Mouse (Mus musculus): Measurements from ENCODE around the gene Rcc1l.

Rcc1l gene

DNA sequence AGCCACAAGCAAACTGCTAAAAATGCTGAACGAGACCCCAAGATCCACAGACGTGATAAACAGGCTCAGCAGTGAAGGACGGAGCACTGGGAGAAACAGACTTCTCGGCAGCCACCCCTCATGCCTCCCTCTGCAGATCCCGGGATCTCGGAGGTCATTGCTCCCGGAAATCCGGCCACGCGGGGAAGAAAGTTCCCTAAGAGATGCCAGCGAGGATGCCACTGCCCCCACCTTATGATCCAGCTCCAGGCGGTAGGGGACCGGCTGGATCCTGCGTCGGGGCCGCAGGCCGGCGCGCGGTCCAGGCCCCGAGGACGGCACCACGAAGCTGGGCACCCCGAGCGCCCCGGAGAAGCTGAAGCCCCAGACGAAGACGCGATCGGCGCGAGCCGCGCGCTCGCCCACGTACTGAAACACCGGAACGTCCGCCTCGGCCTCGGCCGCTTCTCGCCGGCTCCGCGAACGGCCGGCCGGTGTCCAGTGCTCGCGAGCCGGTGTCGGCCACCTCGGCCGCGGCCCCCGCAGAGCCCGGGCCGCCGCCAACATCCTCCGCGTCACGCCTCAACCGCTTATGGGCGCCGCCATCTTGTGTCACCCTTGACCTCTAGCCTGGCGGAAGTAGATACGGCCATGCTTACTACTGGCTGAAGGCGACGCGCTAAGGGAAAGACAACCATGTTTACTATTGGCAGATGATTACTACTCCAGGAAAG lies at the start of gene Rcc1l:
Gene Rcc1l, minus strand, starts transcription at position 606 of the 713 bp plus-strand sequence.
- peak; percentile 92 for DNase-seq

GRCm38 (mm10) chr5:134225110-134225901 lies 48.7 kb upstream of the Rcc1l start:
- no peak for DNase-seq

GRCm38 (mm10) chr5:134221708-134222150 lies 45.2 kb upstream of the Rcc1l start:
- DNase-seq: no peak

DNA sequence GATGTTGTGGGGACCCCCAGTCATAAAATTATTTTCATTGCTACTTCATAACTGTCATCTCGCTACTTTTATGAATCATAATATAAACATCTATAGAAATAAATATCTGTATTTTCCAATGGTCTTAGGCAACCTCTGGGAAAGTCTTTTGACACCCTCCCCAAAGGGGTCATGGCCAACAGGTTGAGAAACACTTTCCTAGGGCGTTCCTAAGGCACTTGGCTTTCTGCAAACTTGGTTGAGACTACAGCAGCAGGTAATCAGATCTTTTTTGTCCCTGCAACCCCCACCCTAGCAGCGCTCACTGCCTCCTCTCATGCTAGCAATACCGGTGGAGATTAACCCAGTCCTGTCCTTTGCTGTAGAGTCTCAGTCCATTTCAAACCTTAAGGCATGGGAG lies 44.7 kb upstream of the Rcc1l start:
- no peak for DNase-seq

DNA sequence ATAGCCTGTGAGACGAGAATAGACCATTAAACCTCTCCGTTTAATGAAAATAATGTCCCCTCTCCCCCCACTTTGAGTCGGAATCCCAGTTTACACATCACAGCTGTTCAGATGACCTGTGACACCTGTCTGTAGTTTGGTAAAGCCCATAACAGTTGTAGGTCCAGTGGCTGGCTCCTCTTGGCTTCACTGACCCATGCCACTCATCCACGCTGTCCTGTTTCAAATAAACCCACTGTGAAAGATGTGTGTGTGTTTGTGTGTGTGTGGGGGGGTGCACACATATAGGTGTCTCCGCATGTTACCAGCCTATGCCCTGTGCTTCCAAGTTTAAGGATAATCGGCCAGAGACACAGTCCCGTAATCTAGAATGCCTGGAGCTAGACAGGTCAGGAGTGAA lies 41.3 kb upstream of the Rcc1l start:
- DNase-seq: no peak

- DNase-seq: peak; percentile 57
Observed at GRCm38 (mm10) chr5:134214021-134214806, 37.6 kb upstream of the Rcc1l start.

GRCm38 (mm10) chr5:134209931-134210554 lies 33.5 kb upstream of the Rcc1l start:
- DNase-seq: peak; percentile 82

DNA sequence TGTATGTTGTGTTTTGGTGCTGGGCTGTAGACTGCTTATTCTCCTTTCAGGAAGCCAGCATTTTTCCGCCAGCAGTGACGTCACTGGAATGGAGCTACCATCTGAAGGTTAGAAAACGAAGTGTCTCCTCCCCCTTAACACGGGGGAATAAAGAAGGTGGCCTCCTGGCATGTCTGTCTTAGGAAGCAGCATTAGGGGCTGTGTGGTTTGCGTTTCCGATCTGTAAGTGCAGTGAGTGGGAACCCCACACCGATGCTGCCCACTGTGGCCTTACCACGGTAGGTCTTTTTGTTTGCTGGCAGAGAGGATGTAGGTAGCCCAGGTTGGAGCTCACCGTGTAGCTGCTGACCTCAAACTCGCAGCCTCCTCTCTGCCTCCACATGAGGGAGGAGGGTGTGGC lies 30.1 kb upstream of the Rcc1l start:
- no peak for DNase-seq

GRCm38 (mm10) chr5:134193664-134194063 lies 17.1 kb upstream of the Rcc1l start:
- DNase-seq: no peak

GRCm38 (mm10) chr5:134188571-134188970 lies 12.0 kb upstream of the Rcc1l start:
- no peak for DNase-seq

- peak; percentile 72 for DNase-seq
Observed at GRCm38 (mm10) chr5:134186961-134187731, 10.6 kb upstream of the Rcc1l start.

DNA sequence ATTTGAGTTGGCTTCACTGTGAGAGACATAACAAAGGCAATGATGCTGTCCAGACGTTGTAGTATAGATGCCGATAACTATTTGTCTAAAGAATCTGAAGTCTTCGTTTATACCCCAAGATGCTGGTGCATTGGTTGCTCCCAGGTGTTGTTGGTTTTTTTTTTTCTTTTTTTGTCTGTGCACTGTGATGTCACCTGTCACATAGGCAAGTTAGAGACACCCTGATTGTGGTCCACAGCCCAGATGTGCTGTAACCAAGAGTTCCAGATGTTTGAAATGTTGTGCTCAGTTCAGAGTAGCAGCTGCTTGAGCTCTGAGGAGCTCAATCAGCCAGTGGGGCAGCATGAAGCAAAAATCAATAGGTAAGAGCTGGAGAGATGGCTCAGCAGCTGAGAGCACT lies 9.5 kb upstream of the Rcc1l start:
- DNase-seq: no peak

GRCm38 (mm10) chr5:134183880-134184808 lies 7.6 kb upstream of the Rcc1l start, which contains the start of gene Gtf2ird2:
Gene Gtf2ird2 (plus strand): TSS chr5:134184019.
- peak; percentile 99 for DNase-seq

GRCm38 (mm10) chr5:134183162-134183561 lies 6.6 kb upstream of the Rcc1l start:
- no peak for DNase-seq

GRCm38 (mm10) chr5:134182735-134183134 lies 6.2 kb upstream of the Rcc1l start:
- DNase-seq: peak; percentile 73

DNA sequence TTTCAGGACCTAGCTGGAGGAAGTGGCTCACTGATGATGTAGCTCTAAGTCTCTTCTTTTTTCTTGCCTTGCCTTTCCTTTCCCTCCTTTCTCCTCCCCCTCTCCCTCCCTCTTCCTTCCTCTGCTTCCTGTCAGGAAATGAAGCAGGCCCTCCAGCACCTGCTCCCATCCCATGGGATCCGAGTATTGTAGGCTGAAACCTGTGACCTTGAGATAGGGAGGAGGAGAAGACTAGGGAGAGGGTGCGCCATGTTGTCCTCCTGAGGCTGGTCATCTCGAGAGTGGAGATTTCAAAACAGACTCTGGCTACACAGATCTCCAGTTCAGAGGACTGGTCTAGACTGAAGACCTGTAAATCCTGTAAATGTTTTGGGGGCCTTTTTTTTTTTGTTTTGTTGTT lies 5.6 kb upstream of the Rcc1l start:
- DNase-seq: no peak

GRCm38 (mm10) chr5:134179871-134180270 lies 3.3 kb upstream of the Rcc1l start:
- peak; percentile 91 for DNase-seq

DNA sequence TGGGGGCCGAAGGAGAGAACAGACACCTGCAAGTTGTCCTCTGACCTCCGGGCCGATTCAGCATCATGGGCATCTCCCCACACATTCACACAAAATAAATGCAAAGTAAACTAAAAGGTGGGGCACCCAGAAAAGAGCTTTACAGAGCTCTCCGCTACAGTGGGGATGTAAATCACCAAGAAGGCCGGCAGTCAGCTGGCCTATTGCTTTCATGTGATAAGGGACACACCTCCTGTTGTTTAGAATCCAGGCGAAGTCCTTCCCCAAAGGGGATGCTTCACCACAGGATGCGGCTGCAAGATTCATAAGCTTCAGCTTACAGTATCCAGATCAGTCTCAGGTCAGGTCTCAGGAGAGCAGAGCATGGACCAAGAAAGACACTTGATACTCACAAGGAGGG lies 2.0 kb upstream of the Rcc1l start:
- DNase-seq: no peak

- no peak for DNase-seq
Observed at GRCm38 (mm10) chr5:134175696-134176095, 878 bp downstream of the Rcc1l start.

GRCm38 (mm10) chr5:134173206-134173605 lies 3.4 kb downstream of the Rcc1l start:
- peak; percentile 50 for DNase-seq

DNA sequence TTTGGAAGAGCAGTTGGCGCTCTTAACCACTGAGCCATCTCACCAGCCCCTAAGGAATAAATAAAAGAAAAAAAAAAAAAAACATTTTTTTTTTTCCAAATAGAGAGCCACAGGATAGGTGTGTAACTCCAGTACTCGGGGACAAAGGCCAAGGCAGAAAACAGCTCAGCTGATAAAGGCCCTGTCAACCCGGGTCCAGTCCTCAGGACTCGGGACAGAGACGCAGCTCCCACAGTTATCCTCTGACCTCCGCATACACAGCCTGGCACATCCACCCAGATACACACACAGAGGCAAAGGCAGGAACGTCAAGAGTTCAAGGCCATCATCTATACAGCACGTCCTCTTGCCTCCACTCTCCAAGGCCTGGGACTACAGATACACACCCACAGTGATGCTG lies 6.4 kb downstream of the Rcc1l start:
- DNase-seq: no peak
